Mouse (Mus musculus): ENCODE data around the gene Tpm1. TPM values are rescaled to one million over a fixed set of nuclear protein-coding genes. Genes with fewer than 3 reads are reported as not detected.

Gene Tpm1
- polyA plus RNA-seq, 1 experiment, result 282 TPM

DNA sequence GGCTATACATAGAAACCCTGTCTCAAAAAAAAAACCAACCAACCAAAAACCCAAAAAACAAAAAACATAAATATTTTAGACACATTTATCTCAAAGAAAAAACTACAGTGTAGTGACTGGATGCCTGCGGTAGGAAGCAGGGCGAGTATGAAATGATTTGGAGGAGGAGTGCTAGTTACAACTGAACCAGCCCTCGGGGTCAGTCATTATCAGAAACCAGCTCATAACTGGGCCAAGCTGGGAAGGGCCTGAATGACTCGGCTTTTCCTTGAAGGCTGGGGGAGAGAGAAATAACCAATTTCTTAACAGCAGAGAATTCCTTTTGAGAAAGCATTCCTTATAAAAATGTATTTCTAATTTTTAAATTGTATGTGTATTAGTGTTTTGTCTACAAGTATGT lies 11.5 kb downstream of the Tpm1 start:
- no peak overlapping the region for H3K27ac ChIP-seq (ENCODE audit: control insufficient read depth, insufficient read depth, low read depth, low read length, poor library complexity)
- TF ChIP-seq POLR2A (IDR thresholded peaks at IDR 0.05; ENCODE audit: borderline replicate concordance, control insufficient read depth, low read depth, low read length) (no peak), CTCF (IDR thresholded peaks at IDR 0.05; ENCODE audit: control insufficient read depth, insufficient read depth, low read length) (no peak)
- H3K4me1 ChIP-seq (ENCODE audit: control insufficient read depth, insufficient read depth, low read length), result peaks cover 4% of the 10 kb centered on the region; the same call in 1 of the 2 replicates
- H3K4me3 ChIP-seq (replicated peaks; ENCODE audit: control insufficient read depth, low read depth, low read length), result no peak overlapping the region
- 58% methylated on average over 4 of the region's 4 CpGs for WGBS

DNA sequence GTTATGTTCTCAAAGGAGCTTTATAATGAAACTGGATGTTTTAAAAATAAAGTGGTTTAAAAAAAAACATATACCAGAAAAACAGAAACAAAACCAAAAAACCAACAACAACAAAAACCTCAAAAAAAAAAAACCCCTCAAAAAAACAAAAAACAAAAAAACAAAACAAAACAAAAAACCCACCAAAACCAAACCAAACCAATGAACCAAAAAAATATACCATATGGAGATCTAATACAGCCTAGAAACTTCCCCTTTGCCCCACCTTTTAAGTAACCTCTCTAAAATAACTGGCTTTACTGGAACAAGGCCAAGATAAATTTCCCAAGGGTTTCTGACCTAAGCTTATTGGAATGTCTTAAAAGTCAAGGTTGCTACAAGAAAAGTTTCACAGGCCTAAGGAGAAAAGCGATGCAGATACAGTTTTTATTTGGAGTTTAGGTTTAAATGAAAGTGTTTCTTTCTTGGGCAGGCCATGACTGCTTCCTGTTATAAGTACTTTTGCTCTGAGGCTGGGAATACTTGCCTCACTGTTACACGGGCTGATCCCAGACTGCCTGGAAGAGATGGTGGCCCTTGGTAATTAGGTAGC lies 12.6 kb downstream of the Tpm1 start:
- Histone ChIP-seq H3K4me1 (ENCODE audit: control insufficient read depth, insufficient read depth, low read length) (peaks cover 4% of the 10 kb centered on the region; the same call in 1 of the 2 replicates), H3K27ac (ENCODE audit: control insufficient read depth, insufficient read depth, low read depth, low read length, poor library complexity) (no peak overlapping the region), H3K4me3 (replicated peaks; ENCODE audit: control insufficient read depth, low read depth, low read length) (no peak overlapping the region)
- TF ChIP-seq CTCF (IDR thresholded peaks at IDR 0.05; ENCODE audit: control insufficient read depth, insufficient read depth, low read length), result no peak
- TF ChIP-seq POLR2A (IDR thresholded peaks at IDR 0.05; ENCODE audit: borderline replicate concordance, control insufficient read depth, low read depth, low read length), result no peak
- 64% methylated on average over 2 of the region's 2 CpGs for WGBS

DNA sequence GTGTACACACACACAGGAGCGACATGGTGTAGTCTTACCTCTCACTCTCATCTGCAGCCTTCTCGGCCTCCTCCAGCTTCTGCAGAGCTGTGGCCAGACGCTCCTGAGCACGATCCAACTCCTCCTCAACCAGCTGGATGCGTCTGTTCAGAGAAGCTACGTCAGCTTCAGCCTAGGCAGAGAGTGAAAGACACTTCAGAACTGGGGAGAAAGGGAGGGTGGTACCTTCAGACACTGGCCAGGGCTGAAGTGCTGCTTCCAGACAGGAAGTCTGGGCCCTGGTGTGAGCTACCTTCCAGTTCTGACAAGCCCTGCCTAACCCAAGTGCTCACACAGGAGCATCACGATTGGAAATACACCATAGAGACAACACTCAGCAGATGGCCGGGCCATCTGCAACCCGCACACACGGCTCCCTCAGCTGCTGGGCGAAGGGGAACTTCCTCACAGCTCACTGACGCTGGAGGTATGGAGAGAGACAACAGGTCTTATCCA lies 13.2 kb downstream of the Tpm1 start:
- Histone ChIP-seq H3K4me3 (replicated peaks; ENCODE audit: control insufficient read depth, low read depth, low read length) (no peak overlapping the region), H3K4me1 (ENCODE audit: control insufficient read depth, insufficient read depth, low read length) (peaks cover 4% of the 10 kb centered on the region; the same call in 1 of the 2 replicates), H3K27ac (ENCODE audit: control insufficient read depth, insufficient read depth, low read depth, low read length, poor library complexity) (peak overlapping the region; percentile 39)
- WGBS, result 55% methylated on average over 12 of the region's 12 CpGs
- TF ChIP-seq POLR2A (IDR thresholded peaks at IDR 0.05; ENCODE audit: borderline replicate concordance, control insufficient read depth, low read depth, low read length) (no peak), CTCF (IDR thresholded peaks at IDR 0.05; ENCODE audit: control insufficient read depth, insufficient read depth, low read length) (no peak)

DNA sequence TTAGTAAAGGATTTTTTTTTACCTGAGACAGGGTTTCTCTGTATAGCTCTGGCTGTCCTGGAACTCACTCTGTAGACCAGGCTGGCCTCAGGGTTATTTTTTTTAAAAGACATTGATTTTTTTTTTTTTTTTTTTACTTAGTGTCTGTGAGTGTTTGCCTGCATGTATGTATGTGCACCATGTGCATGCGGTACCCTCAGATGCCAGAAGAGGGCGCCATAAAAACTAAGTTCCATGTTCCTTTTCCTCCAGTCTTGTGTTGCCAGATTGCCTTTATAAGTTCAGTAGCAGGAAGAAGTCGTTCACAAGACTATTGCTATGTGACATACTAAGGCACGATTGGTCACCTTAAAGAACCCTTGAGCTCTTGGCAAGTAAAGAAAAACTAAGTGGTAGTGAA lies 14.5 kb downstream of the Tpm1 start:
- TF ChIP-seq POLR2A (IDR thresholded peaks at IDR 0.05; ENCODE audit: borderline replicate concordance, control insufficient read depth, low read depth, low read length) (no peak), CTCF (IDR thresholded peaks at IDR 0.05; ENCODE audit: control insufficient read depth, insufficient read depth, low read length) (no peak)
- Histone ChIP-seq H3K4me1 (ENCODE audit: control insufficient read depth, insufficient read depth, low read length) (peaks cover 4% of the 10 kb centered on the region; the same call in 1 of the 2 replicates), H3K27ac (ENCODE audit: control insufficient read depth, insufficient read depth, low read depth, low read length, poor library complexity) (no peak overlapping the region), H3K4me3 (replicated peaks; ENCODE audit: control insufficient read depth, low read depth, low read length) (no peak overlapping the region)
- WGBS, result 91% methylated on average over 4 of the region's 4 CpGs

DNA sequence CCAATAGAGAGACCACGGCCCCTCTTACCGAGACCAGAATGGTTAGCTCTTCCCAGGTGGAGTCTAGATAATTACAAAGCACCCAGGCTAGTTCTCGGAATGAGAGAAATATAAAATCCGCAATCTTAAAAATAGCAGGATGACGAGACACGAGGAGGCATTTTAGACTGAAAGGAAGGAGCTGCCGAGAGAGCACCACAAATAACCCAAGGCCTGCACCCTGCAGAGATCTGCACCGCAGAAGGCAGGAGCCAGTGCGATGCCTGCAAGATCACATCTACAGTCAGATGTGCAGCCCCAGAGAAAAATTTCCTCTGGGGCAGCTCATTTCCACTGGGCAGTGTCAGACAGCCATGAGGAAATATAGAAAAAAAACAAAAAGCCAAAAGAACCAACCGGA lies 16.2 kb downstream of the Tpm1 start:
- H3K4me3 ChIP-seq (replicated peaks; ENCODE audit: control insufficient read depth, low read depth, low read length), result no peak overlapping the region
- no peak overlapping the region for H3K27ac ChIP-seq (ENCODE audit: control insufficient read depth, insufficient read depth, low read depth, low read length, poor library complexity)
- TF ChIP-seq POLR2A (IDR thresholded peaks at IDR 0.05; ENCODE audit: borderline replicate concordance, control insufficient read depth, low read depth, low read length) (no peak), CTCF (IDR thresholded peaks at IDR 0.05; ENCODE audit: control insufficient read depth, insufficient read depth, low read length) (no peak)
- peaks cover 4% of the 10 kb centered on the region; the same call in 1 of the 2 replicates for H3K4me1 ChIP-seq (ENCODE audit: control insufficient read depth, insufficient read depth, low read length)
- WGBS, result 95% methylated on average over 10 of the region's 10 CpGs

DNA sequence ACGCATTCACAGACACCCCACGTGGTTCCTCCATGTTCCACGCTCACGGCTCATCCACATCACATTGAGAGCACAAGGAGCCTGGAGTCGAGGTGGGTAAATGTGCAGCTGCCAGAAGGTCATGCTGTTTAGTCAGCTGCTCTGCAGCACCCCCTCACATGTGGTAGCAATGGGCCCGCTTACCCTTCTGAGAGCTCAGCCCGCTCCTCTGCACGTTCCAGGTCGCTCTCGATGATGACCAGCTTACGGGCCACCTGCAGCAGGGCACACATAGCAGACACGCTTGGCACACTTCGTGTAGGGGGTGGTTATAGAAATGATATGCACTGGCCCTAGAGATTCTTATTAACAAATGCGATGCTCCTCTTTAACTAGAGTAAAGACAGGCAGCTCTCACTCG lies 16.6 kb downstream of the Tpm1 start:
- TF ChIP-seq CTCF (IDR thresholded peaks at IDR 0.05; ENCODE audit: control insufficient read depth, insufficient read depth, low read length), result no peak
- no peak for TF ChIP-seq POLR2A (IDR thresholded peaks at IDR 0.05; ENCODE audit: borderline replicate concordance, control insufficient read depth, low read depth, low read length)
- H3K27ac ChIP-seq (ENCODE audit: control insufficient read depth, insufficient read depth, low read depth, low read length, poor library complexity), result no peak overlapping the region
- no peak overlapping the region for H3K4me3 ChIP-seq (replicated peaks; ENCODE audit: control insufficient read depth, low read depth, low read length)
- H3K4me1 ChIP-seq (ENCODE audit: control insufficient read depth, insufficient read depth, low read length), result peaks cover 4% of the 10 kb centered on the region; the same call in 1 of the 2 replicates
- 92% methylated on average over 15 of the region's 15 CpGs for WGBS

DNA sequence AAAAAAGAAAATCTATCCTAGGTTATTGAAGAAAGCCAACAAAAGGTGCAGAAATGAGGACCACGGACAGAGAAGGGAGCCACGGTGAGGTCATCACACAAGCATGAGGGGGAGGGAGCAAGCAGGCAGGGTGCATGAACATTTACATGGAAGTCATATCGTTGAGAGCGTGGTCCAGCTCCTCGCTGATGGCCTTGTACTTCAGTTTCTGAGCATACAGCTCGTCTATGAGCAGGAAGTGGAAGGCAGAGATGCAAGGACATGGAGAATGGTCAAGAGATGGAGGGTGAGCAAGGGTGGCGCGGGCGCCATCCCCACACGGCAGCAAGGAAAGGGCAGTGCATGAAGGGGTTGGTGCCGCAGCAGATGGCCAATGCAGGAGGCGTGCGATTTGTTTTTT lies 19.7 kb downstream of the Tpm1 start:
- no peak overlapping the region for H3K27ac ChIP-seq (ENCODE audit: control insufficient read depth, insufficient read depth, low read depth, low read length, poor library complexity)
- WGBS, result 92% methylated on average over 13 of the region's 13 CpGs
- H3K4me3 ChIP-seq (replicated peaks; ENCODE audit: control insufficient read depth, low read depth, low read length), result no peak overlapping the region
- peaks cover 5% of the 10 kb centered on the region for H3K4me1 ChIP-seq (ENCODE audit: control insufficient read depth, insufficient read depth, low read length)
- TF ChIP-seq POLR2A (IDR thresholded peaks at IDR 0.05; ENCODE audit: borderline replicate concordance, control insufficient read depth, low read depth, low read length), result no peak

DNA sequence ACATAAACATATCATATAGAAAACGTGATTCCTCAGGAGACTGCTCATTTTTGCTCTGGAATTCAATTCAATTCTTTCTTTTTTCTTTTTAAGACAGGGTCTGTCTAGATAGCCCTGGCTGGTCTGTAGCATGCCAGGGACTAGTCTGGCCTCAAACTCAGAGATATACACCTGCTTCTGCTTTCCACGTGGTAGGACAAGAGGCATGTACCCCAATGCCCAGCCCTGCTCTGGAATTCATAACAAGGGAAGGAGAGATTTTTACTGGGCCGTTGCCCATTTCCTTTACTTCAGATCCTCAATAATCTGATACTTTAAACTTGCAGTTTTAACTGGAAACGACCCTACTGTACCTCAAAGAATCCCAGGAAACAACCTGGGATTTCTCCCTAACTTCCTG lies 20.3 kb downstream of the Tpm1 start:
- H3K4me3 ChIP-seq (replicated peaks; ENCODE audit: control insufficient read depth, low read depth, low read length), result no peak overlapping the region
- H3K27ac ChIP-seq (ENCODE audit: control insufficient read depth, insufficient read depth, low read depth, low read length, poor library complexity), result no peak overlapping the region
- no peak for TF ChIP-seq CTCF (IDR thresholded peaks at IDR 0.05; ENCODE audit: control insufficient read depth, insufficient read depth, low read length)
- no peak for TF ChIP-seq POLR2A (IDR thresholded peaks at IDR 0.05; ENCODE audit: borderline replicate concordance, control insufficient read depth, low read depth, low read length)
- WGBS, result 80% methylated on average over 4 of the region's 4 CpGs
- peaks cover 5% of the 10 kb centered on the region for H3K4me1 ChIP-seq (ENCODE audit: control insufficient read depth, insufficient read depth, low read length)

Measured in bone marrow, adult 2 months (tissue).